Mouse (Mus musculus): Measurements from ENCODE around the gene Arel1. TPM values are rescaled to one million over a fixed set of nuclear protein-coding genes. Genes with fewer than 3 reads are reported as not detected.

The Arel1 gene
- polyA plus RNA-seq, 1 experiment from 2014 or later = 26.8 TPM

DNA sequence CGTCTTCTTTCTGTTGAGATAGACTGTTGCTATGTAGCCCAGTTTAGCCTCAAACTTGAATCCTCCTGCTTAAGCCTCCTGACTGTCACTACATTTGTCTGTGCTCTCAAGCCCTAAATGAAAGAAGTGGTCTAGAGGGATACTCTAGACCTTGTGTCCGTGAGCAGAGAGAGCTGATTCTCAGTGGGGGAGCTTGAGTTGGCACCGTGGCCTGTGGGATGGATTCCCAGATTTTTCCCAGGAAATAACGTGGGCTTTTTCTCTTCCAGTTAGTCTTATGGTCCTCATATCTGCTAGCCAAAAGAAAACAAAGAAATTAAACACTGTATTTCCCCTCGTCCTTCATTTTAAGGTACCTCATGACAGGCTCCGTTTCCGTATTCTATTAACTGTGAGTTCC is 70.4 kb downstream of the Arel1 start:
- H3K9ac ChIP-seq (ENCODE audit: low read length) = no peak overlapping the region

DNA sequence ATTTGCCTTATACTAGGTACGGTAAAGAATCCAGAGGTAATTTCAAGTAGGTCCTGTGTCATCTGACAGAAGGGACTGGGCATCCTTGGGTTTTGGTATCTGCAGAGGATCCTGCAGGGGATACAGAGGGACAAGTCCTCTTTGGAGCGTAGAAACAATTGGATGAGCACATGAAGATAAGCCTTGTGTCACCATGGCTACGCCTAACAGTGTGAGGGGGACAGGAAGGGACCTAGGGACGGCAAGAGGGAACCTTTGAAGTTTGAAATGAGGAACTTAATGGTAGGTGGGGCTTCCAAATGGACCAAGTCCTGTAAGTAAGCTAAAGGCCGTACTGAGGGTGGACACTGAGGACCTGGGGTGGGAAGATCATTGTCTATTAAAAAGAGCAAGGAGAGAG is 73.4 kb downstream of the Arel1 start:
- Histone ChIP-seq H3K9me3 (ENCODE audit: control insufficient read depth, low read length) (no peaks in the 10 kb centered on the region), H3K4me1 (ENCODE audit: control insufficient read depth, insufficient read depth, low read length) (no peaks in the 10 kb centered on the region), H3K27ac (ENCODE audit: low read depth, low read length) (no peak overlapping the region), H3K27me3 (ENCODE audit: control insufficient read depth, insufficient read depth, low read length) (no peaks in the 10 kb centered on the region), H3K36me3 (ENCODE audit: control insufficient read depth, insufficient read depth, low read length) (no peaks in the 10 kb centered on the region), H3K4me2 (ENCODE audit: low read depth) (no peak overlapping the region), H3K9ac (ENCODE audit: low read length) (no peak overlapping the region), H3K4me3 (ENCODE audit: low read depth, low read length) (no peak overlapping the region)
- ATAC-seq (ENCODE audit: insufficient read depth, low FRiP score, low TSS enrichment) = no peak
- 72% methylated on average over 5 of the region's 5 CpGs for WGBS
- DNase-seq (ENCODE audit: low spot score) = no peak

More for the DNA sequence above, 70.4 kb downstream of the Arel1 start:
- Histone ChIP-seq H3K9me3 (ENCODE audit: control insufficient read depth, low read length) (no peaks in the 10 kb centered on the region), H3K36me3 (ENCODE audit: control insufficient read depth, insufficient read depth, low read length) (no peaks in the 10 kb centered on the region), H3K4me1 (ENCODE audit: control insufficient read depth, insufficient read depth, low read length) (no peaks in the 10 kb centered on the region), H3K27ac (ENCODE audit: low read depth, low read length) (no peak overlapping the region), H3K27me3 (ENCODE audit: control insufficient read depth, insufficient read depth, low read length) (no peaks in the 10 kb centered on the region), H3K4me3 (ENCODE audit: low read depth, low read length) (no peak overlapping the region), H3K4me2 (ENCODE audit: low read depth) (no peak overlapping the region)
- 86% methylated on average over 7 of the region's 7 CpGs for WGBS
- ATAC-seq (ENCODE audit: insufficient read depth, low FRiP score, low TSS enrichment) (no peak), DNase-seq (ENCODE audit: low spot score) (no peak)

DNA sequence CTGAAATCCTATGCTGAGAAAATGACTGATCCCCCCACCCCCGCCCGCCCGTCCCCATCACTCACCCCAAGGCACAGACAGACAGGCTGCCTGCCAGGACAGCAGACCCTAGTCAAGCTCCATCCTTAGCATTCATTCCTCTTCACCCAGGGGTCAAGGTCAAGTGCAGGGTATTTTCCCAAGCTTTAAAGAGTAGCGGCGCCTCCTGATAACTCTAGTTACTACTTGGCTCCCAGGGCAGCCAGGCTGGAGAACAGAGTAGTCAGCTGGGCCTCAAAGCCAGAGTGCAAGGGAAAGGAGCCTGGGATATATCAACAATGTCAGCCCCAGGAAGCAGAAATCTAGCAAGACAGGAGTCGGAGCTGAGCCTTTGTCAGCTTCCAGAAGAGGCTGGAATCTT is 74.5 kb downstream of the Arel1 start:
- Histone ChIP-seq H3K27me3 (ENCODE audit: control insufficient read depth, insufficient read depth, low read length) (no peaks in the 10 kb centered on the region), H3K4me2 (ENCODE audit: low read depth) (no peak overlapping the region), H3K9me3 (ENCODE audit: control insufficient read depth, low read length) (no peaks in the 10 kb centered on the region), H3K27ac (ENCODE audit: low read depth, low read length) (no peak overlapping the region), H3K4me3 (ENCODE audit: low read depth, low read length) (no peak overlapping the region), H3K36me3 (ENCODE audit: control insufficient read depth, insufficient read depth, low read length) (no peaks in the 10 kb centered on the region), H3K4me1 (ENCODE audit: control insufficient read depth, insufficient read depth, low read length) (no peaks in the 10 kb centered on the region), H3K9ac (ENCODE audit: low read length) (no peak overlapping the region)
- ATAC-seq (ENCODE audit: insufficient read depth, low FRiP score, low TSS enrichment) = no peak
- 80% methylated on average over 6 of the region's 6 CpGs for WGBS
- no peak for DNase-seq (ENCODE audit: low spot score)

DNA sequence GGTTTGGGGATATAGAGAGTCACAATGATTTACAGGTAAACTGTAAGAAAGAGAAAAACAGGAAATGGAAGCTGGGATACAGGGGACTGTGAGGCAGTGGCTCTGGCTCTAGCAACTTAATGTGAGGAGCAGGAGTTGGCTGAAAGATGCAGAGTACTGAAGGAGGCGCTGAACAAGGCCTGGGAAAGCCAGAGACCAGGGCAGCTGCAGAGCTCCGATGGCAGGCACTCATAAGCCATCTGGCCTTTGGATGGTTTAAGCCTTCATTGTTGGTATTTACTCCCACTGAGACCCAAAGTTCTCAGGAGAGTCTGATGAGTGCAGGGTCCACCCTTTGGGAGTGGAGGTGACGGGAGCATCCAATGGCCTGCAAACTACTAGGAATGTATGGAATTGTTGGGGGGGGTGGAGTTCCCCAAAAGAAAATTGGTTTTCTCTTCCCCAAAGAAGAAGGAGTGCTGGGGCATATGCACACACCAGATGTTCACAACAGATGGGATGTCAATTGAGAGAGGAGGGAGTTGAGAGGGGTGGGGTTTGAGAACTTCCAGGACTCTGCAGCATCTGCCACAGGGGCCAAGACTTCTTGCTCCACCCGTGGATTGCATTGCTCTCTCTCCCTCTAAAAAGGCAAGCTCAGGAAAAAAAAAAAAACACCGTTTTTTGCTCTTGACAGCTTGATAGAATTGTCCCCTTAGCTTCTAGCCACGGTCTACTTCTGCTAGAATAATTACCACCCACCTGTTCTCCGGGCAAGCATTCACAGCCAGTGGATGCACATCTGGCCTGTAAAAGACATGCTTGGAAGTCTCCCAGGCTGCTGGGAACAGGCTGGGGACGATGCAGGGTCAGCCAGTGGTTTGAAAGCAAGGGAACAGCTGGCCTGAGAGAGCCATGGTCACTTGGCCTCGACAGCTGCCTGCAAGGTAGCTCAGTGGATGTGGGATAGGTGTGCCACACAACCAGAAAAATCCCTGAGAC is 76.8 kb downstream of the Arel1 start:
- 55% methylated on average over 9 of the region's 9 CpGs for WGBS

DNA sequence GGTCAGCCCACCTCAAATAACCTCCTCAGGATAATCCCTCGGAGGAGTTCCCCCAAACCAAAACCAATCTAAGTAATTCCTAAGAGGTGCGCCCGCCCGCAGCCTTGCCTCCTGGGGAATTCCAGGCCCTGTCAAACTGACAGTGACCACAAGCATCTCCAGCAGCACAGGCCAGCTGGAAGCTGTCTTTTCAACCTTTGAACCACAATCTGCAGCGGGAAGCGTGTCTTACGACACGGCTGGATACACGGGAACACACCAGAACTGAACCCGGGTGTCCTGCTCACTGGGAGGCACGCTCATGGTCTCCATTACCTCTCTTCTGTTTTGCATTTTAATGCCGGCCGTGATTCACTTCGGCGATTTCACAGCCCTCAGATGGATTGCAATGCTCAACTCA is 80.4 kb downstream of the Arel1 start:
- Histone ChIP-seq H3K36me3 (ENCODE audit: control insufficient read depth, insufficient read depth, low read length) (no peaks in the 10 kb centered on the region), H3K27me3 (ENCODE audit: control insufficient read depth, insufficient read depth, low read length) (no peaks in the 10 kb centered on the region), H3K4me2 (ENCODE audit: low read depth) (no peak overlapping the region), H3K4me1 (ENCODE audit: control insufficient read depth, insufficient read depth, low read length) (no peaks in the 10 kb centered on the region), H3K9ac (ENCODE audit: low read length) (no peak overlapping the region), H3K27ac (ENCODE audit: low read depth, low read length) (no peak overlapping the region), H3K9me3 (ENCODE audit: control insufficient read depth, low read length) (no peaks in the 10 kb centered on the region), H3K4me3 (ENCODE audit: low read depth, low read length) (no peak overlapping the region)
- DNase-seq (ENCODE audit: low spot score) = no peak
- 73% methylated on average over 15 of the region's 15 CpGs for WGBS
- ATAC-seq (ENCODE audit: insufficient read depth, low FRiP score, low TSS enrichment) = no peak

More for the DNA sequence above, 76.8 kb downstream of the Arel1 start:
- Histone ChIP-seq H3K4me2 (ENCODE audit: low read depth) (no peak overlapping the region), H3K27ac (ENCODE audit: low read depth, low read length) (no peak overlapping the region), H3K9ac (ENCODE audit: low read length) (no peak overlapping the region), H3K9me3 (ENCODE audit: control insufficient read depth, low read length) (no peaks in the 10 kb centered on the region), H3K36me3 (ENCODE audit: control insufficient read depth, insufficient read depth, low read length) (no peaks in the 10 kb centered on the region), H3K27me3 (ENCODE audit: control insufficient read depth, insufficient read depth, low read length) (no peaks in the 10 kb centered on the region), H3K4me1 (ENCODE audit: control insufficient read depth, insufficient read depth, low read length) (no peaks in the 10 kb centered on the region), H3K4me3 (ENCODE audit: low read depth, low read length) (no peak overlapping the region)
- DNase-seq (ENCODE audit: low spot score) (no peak), ATAC-seq (ENCODE audit: insufficient read depth, low FRiP score, low TSS enrichment) (no peak)

DNA sequence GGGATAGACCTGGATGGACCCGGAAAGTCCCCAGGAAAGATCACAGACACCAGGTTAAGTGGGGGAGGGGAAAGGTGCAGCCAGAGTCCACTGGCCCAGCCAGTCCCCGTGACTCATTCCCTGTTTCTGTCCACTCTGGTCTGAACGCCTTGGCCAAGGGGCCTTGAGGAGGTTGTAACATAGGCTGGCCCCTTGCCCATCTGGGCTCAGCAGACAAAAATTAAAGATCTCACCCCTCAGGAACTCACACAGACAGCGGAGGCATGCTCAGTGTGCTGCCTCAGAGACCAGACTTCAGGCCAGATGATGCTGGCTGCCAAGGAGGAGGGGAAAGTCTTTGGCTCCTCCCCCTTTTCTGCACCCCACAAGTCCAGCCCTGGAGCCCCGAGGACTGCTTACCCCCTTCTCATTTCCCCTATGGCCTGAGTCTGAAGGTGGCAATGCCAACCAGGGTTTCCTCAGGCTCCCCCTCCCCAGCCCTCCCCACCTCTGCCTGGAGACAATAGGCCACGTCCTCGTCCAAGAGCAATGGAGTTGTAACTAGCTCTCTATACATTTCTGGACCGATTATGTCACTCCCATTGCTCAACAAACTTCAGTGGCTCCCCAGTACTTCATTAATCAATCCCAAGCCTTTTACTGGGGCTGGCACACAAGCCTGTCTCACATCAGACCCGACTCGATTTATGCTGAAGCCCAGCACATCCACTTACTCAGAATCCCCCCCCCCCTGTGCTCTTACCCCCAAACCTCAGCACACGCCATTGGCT is 85.4 kb downstream of the Arel1 start:
- ATAC-seq (ENCODE audit: insufficient read depth, low FRiP score, low TSS enrichment) = no peak
- H3K9me3 ChIP-seq (ENCODE audit: control insufficient read depth, low read length) = no peaks in the 10 kb centered on the region
- H3K4me1 ChIP-seq (ENCODE audit: control insufficient read depth, insufficient read depth, low read length) = no peaks in the 10 kb centered on the region
- H3K27me3 ChIP-seq (ENCODE audit: control insufficient read depth, insufficient read depth, low read length) = no peaks in the 10 kb centered on the region
- no peak overlapping the region for H3K27ac ChIP-seq (ENCODE audit: low read depth, low read length)
- no peak for DNase-seq (ENCODE audit: low spot score)
- H3K4me3 ChIP-seq (ENCODE audit: low read depth, low read length) = no peak overlapping the region
- no peak overlapping the region for H3K9ac ChIP-seq (ENCODE audit: low read length)
- WGBS = 73% methylated on average over 11 of the region's 11 CpGs
- H3K36me3 ChIP-seq (ENCODE audit: control insufficient read depth, insufficient read depth, low read length) = no peaks in the 10 kb centered on the region
- H3K4me2 ChIP-seq (ENCODE audit: low read depth) = no peak overlapping the region

DNA sequence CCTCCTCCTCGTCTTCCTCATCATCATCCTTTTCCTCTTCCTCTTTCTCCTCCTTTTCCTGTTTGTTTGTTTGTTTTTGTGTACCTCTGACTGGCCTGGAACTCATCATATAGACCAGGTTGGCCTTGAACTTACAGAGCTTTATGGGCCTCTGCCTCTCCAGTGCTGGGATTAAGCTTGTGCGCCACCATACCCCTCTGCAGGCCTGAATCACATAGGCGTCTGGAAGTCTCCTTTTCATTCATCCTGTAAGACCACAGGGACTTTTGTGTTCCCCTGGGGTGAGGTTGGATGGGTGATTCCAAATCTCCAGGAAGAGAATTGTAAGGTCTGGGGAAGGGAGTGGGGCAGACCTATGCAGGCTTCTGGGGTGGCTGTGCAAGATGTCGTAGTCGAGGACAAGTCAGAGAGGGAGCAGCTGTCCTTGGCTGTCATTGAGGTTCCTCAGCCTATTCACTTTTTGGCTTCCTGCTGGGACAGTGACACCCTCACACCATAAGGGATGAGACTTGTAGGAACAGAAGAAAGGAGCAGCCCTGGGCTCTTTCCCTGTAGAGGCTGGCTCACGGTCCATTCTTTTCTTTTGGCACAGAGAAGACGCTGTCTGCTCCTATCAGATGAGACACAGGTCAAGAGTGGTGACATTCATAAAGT is 86.2 kb downstream of the Arel1 start:
- Histone ChIP-seq H3K4me1 (ENCODE audit: control insufficient read depth, insufficient read depth, low read length) (no peaks in the 10 kb centered on the region), H3K36me3 (ENCODE audit: control insufficient read depth, insufficient read depth, low read length) (no peaks in the 10 kb centered on the region), H3K27me3 (ENCODE audit: control insufficient read depth, insufficient read depth, low read length) (no peaks in the 10 kb centered on the region), H3K4me3 (ENCODE audit: low read depth, low read length) (no peak overlapping the region), H3K9me3 (ENCODE audit: control insufficient read depth, low read length) (no peaks in the 10 kb centered on the region), H3K27ac (ENCODE audit: low read depth, low read length) (no peak overlapping the region), H3K9ac (ENCODE audit: low read length) (no peak overlapping the region), H3K4me2 (ENCODE audit: low read depth) (no peak overlapping the region)
- ATAC-seq (ENCODE audit: insufficient read depth, low FRiP score, low TSS enrichment) (no peak), DNase-seq (ENCODE audit: low spot score) (no peak)
- 82% methylated on average over 7 of the region's 7 CpGs for WGBS

DNA sequence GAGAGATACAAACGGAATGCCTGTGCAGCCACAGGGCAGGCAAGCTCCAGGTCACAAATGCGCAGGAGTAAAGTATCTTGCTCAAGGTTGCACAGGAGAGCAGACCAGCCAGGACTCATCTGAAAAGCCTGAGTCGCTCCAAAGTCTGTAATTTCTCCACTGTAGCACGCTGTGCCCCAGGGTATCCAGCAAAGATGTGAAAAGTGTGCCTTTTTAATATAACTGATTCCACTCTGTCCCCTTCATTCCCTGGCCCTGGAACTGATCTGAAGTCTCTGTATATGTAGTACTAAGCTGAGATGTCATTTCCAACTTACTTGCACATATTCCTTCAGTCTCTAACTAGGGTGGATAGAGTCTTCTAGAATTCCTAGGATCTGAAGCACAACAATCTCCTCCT is 87.9 kb downstream of the Arel1 start:
- H3K4me3 ChIP-seq (ENCODE audit: low read depth, low read length) = no peak overlapping the region
- no peak overlapping the region for H3K4me2 ChIP-seq (ENCODE audit: low read depth)
- no peak overlapping the region for H3K27ac ChIP-seq (ENCODE audit: low read depth, low read length)
- no peak for ATAC-seq (ENCODE audit: insufficient read depth, low FRiP score, low TSS enrichment)
- no peak for DNase-seq (ENCODE audit: low spot score)
- H3K27me3 ChIP-seq (ENCODE audit: control insufficient read depth, insufficient read depth, low read length) = no peaks in the 10 kb centered on the region
- no peaks in the 10 kb centered on the region for H3K9me3 ChIP-seq (ENCODE audit: control insufficient read depth, low read length)
- H3K9ac ChIP-seq (ENCODE audit: low read length) = no peak overlapping the region
- 85% methylated on average over 4 of the region's 4 CpGs for whole genome bisulfite sequencing
- H3K36me3 ChIP-seq (ENCODE audit: control insufficient read depth, insufficient read depth, low read length) = no peaks in the 10 kb centered on the region
- no peaks in the 10 kb centered on the region for H3K4me1 ChIP-seq (ENCODE audit: control insufficient read depth, insufficient read depth, low read length)
